Mouse (Mus musculus) cortical plate, adult 2 months (tissue): ENCODE measurements around the gene Pilrb2.

Experiments used
- CTCF ChIP-seq: fragments of 200-500 bp; IDR thresholded peaks from 2 replicates; pipeline ENCODE4 v1.5.1; 2011; ENCODE audit warnings: mild to moderate bottlenecking, control low read depth, low read length; ENCODE audit not compliant: insufficient read depth; ENCODE audit errors: extremely low read depth
- POLR2A ChIP-seq: fragments of 200-500 bp; IDR thresholded peaks from 2 replicates; pipeline ENCODE4 v1.6.1; 2011; ENCODE audit warnings: mild to moderate bottlenecking, low read length, control low read depth; ENCODE audit not compliant: insufficient read depth; ENCODE audit errors: extremely low read depth

DNA sequence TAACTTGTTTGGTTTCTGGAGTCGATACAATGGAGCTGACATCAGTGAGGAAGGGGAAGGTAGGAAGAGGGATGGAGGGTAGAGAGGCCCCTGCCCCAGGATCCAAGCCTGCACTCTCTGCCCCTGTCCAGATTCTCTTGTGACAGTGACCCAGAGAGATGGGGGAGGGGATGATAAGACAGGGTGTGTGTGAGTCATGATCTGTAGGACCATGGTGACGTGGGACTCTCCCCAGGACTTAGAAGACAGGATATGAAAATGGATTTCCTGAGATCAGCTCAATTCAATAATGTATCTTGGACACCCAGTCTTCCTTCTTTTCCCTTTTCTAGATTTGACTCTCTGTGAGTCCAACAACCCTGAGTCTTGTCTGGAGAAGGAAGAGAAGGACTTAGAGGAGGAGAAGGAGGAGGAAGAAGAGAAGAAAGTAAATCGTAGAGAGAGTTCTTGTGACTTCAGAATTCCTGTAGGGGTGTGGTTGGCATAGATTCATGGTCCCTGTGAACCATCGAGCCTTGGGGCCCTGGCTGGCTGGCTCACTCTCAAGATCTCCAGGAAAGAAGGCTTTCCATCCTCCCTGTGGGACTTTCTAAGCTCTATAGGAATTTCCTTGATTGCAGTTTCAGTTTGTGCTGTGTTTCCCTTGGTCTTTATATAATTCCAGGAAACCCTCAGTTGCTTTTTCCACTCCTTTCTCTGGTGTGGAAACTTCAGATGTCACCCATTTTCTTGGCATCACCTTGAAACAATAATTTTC lies 54.0 kb downstream of the Pilrb2 start:
- no peak for TF ChIP-seq CTCF
- no peak for TF ChIP-seq POLR2A
